8 mouse cellular contexts compared by ENCODE assay signal in genomic region chr12:33379624-33380445, GRCm38 (mm10). TPM values are rescaled to one million over a fixed set of nuclear protein-coding genes. Genes with fewer than 3 reads are reported as not detected.
A peak's percentile ranks its signal among the peaks of the same experiment; 100 is the strongest.
DNase-seq lines count a peak whose midpoint lies in the region; ATAC-seq and TF ChIP-seq lines count a peak whose summit lies in the region.

No protein-coding gene starts in this region.

- no peak for TF ChIP-seq POLR2A in olfactory bulb, adult 2 months (IDR thresholded peaks at IDR 0.05; ENCODE audit: insufficient read depth, low read depth, low read length)
- no peak for TF ChIP-seq POLR2A in thymus, adult 2 months (IDR thresholded peaks at IDR 0.05; ENCODE audit: control insufficient read depth, extremely low read depth, insufficient read depth, low read length, poor library complexity)

- H3K36me3 ChIP-seq in G1E (replicated peaks) = peaks cover 6% of the 10 kb centered on the region
- H3K36me3 ChIP-seq in forebrain, embryonic 16.5 days (ENCODE audit: control insufficient read depth, insufficient read depth) = no peaks in the 10 kb centered on the region
- H3K36me3 ChIP-seq in lung, embryonic 14.5 days (ENCODE audit: insufficient read depth) = no peaks in the 10 kb centered on the region
- no peaks in the 10 kb centered on the region for H3K36me3 ChIP-seq in thymus, adult 2 months (ENCODE audit: control insufficient read depth, insufficient read depth, low read length)

- peak; percentile 87 for DNase-seq in G1E (ENCODE audit: low spot score)
- DNase-seq in cerebellum, adult 18-20 months = peak; percentile 61 to 64
- DNase-seq in heart, postnatal 36 days = peak; percentile 67 to 77
- DNase-seq in layer of hippocampus, adult 2 months (ENCODE audit: low spot score in 2 of 2) = peak; percentile 63 to 79
- DNase-seq in lung, embryonic 14.5 days = peak; percentile 91
- peak; percentile 77 for DNase-seq in thymus, adult 2 months

- peak; percentile 77 for ATAC-seq in G1E (ENCODE audit: extremely low read depth, insufficient number of reproducible peaks, low FRiP score, poor library complexity, severe bottlenecking)
- peak; percentile 71 for ATAC-seq in forebrain, embryonic 16.5 days
- peak; percentile 85 for ATAC-seq in lung, embryonic 14.5 days (ENCODE audit: insufficient read depth)

- H3K9ac ChIP-seq in forebrain, embryonic 16.5 days (replicated peaks; ENCODE audit: low read depth, low read length) = no peak overlapping the region
- H3K9ac ChIP-seq in lung, embryonic 14.5 days = no peak overlapping the region

- H3K4me2 ChIP-seq in forebrain, embryonic 16.5 days (ENCODE audit: low read length) = peak overlapping the region; percentile 37
- H3K4me2 ChIP-seq in lung, embryonic 14.5 days = peak overlapping the region; percentile 55

- no peaks in the 10 kb centered on the region for H3K9me3 ChIP-seq in G1E (replicated peaks)
- H3K9me3 ChIP-seq in forebrain, embryonic 16.5 days (ENCODE audit: control insufficient read depth, low read length) = no peaks in the 10 kb centered on the region
- H3K9me3 ChIP-seq in lung, embryonic 14.5 days (ENCODE audit: low read depth, low read length) = no peaks in the 10 kb centered on the region

- peaks cover 5% of the 10 kb centered on the region for H3K27me3 ChIP-seq in G1E (ENCODE audit: insufficient read depth, low read length)
- H3K27me3 ChIP-seq in forebrain, embryonic 16.5 days (replicated peaks; ENCODE audit: control insufficient read depth, insufficient read depth, low read length) = no peaks in the 10 kb centered on the region
- no peaks in the 10 kb centered on the region for H3K27me3 ChIP-seq in lung, embryonic 14.5 days (ENCODE audit: insufficient read depth, low read length)
- H3K27me3 ChIP-seq in thymus, adult 2 months (ENCODE audit: control insufficient read depth, insufficient read depth, low read length) = no peaks in the 10 kb centered on the region

- peaks cover 11% of the 10 kb centered on the region for H3K4me1 ChIP-seq in G1E (ENCODE audit: insufficient read depth, low read depth, low read length)
- peaks cover 5% of the 10 kb centered on the region; the same call in 1 of the 2 replicates for H3K4me1 ChIP-seq in forebrain, embryonic 16.5 days (replicated peaks; ENCODE audit: control insufficient read depth, insufficient read depth, low read length)
- no peaks in the 10 kb centered on the region; the same call in 1 of the 2 replicates for H3K4me1 ChIP-seq in lung, embryonic 14.5 days (ENCODE audit: insufficient read depth)
- no peaks in the 10 kb centered on the region for H3K4me1 ChIP-seq in olfactory bulb, adult 2 months (ENCODE audit: control insufficient read depth, insufficient read depth, low read length)
- H3K4me1 ChIP-seq in thymus, adult 2 months (replicated peaks; ENCODE audit: control insufficient read depth, insufficient read depth, low read length) = 0 out of 2 replicates have a peak, but pooled peaks cover 2% of the 10 kb centered on the region

- H3K27ac ChIP-seq in forebrain, embryonic 16.5 days (ENCODE audit: low read length) = no peak overlapping the region
- no peak overlapping the region for H3K27ac ChIP-seq in layer of hippocampus, adult 2 months
- H3K27ac ChIP-seq in lung, embryonic 14.5 days (ENCODE audit: low read depth) = no peak overlapping the region
- no peak overlapping the region for H3K27ac ChIP-seq in olfactory bulb, adult 2 months (ENCODE audit: insufficient read depth, low read depth, low read length)
- H3K27ac ChIP-seq in thymus, adult 2 months (ENCODE audit: control insufficient read depth, insufficient read depth, low read length) = no peak overlapping the region

- 18% methylated on average over 22 of the region's 22 CpGs for WGBS in forebrain, embryonic 16.5 days
- WGBS in lung, embryonic 14.5 days = 17% methylated on average over 22 of the region's 22 CpGs
- WGBS in olfactory bulb, adult 2 months = 17% methylated on average over 22 of the region's 22 CpGs
- 24% methylated on average over 22 of the region's 22 CpGs for WGBS in thymus, adult 2 months

- intact Hi-C loops in heart, postnatal 36 days (cut with DNase I) = loop anchor here (2.0 to 5.0 kb wide), 2 partner anchors 98 to 353 kb away; no protein-coding TSS in a partner anchor

- H3K4me3 ChIP-seq in G1E (ENCODE audit: low read depth, low read length) = peak overlapping the region; percentile 55; the same call in 1 of the 2 replicates
- peak overlapping the region; percentile 20 for H3K4me3 ChIP-seq in forebrain, embryonic 16.5 days (replicated peaks; ENCODE audit: low read length)
- peak overlapping the region; percentile 5; the same call in 1 of the 2 replicates for H3K4me3 ChIP-seq in layer of hippocampus, adult 2 months
- H3K4me3 ChIP-seq in lung, embryonic 14.5 days (ENCODE audit: low read depth, low read length) = peak overlapping the region; percentile 16; the same call in 1 of the 2 replicates
- no peak overlapping the region for H3K4me3 ChIP-seq in olfactory bulb, adult 2 months (ENCODE audit: insufficient read depth, low read depth, low read length)
- peak overlapping the region; percentile 30; the same call in 1 of the 2 replicates for H3K4me3 ChIP-seq in thymus, adult 2 months (ENCODE audit: control insufficient read depth, insufficient read depth, low read length)

- TF ChIP-seq CTCF in G1E (IDR thresholded peaks at IDR 0.05; ENCODE audit: low read depth, low read length) = peak; percentile 99
- TF ChIP-seq CTCF in layer of hippocampus, adult 2 months (conservative IDR thresholded peaks at IDR 0.05) = peak; percentile 89
- peak; percentile 87 for TF ChIP-seq CTCF in lung, embryonic 14.5 days (IDR thresholded peaks at IDR 0.05; ENCODE audit: low read depth)
- TF ChIP-seq CTCF in olfactory bulb, adult 2 months (IDR thresholded peaks at IDR 0.05; ENCODE audit: insufficient read depth, low read depth, low read length) = peak; percentile 93
- TF ChIP-seq CTCF in thymus, adult 2 months (IDR thresholded peaks at IDR 0.05; ENCODE audit: borderline replicate concordance, control insufficient read depth, extremely low read depth, insufficient read depth, low read length, poor library complexity) = peak; percentile 89; the same call in 1 of the 2 replicates

RNA-seq across cellular contexts. Expression of gene Efcab10, which starts 14.8 kb away (rescaled TPM):
- total RNA-seq in G1E (2014; fragmentation: Nextera tagmentation) (not detected in 2 replicates), G1E (2017) (not detected in 2 replicates)
- polyA plus RNA-seq in G1E (2012) = not detected in 2 replicates
- polyA plus RNA-seq in forebrain, embryonic 16.5 days (2015; fragmentation: Nextera tagmentation; extraction: Ambion mirVana) = 2.0 and 2.1 TPM in 2 replicates
- not detected for total RNA-seq in heart, postnatal 36 days (2021)
- 1 to 10 TPM; 2.2 to 3.2 TPM for total RNA-seq in layer of hippocampus, adult 2 months (2021)
- 0.58 and 1.1 TPM in 2 replicates for polyA plus RNA-seq in lung, embryonic 14.5 days (2014; fragmentation: Nextera tagmentation; extraction: Ambion mirVana)
- not detected in 2 replicates for polyA plus RNA-seq in olfactory bulb, adult 2 months (2012; ENCODE audit: insufficient read depth, insufficient read length, low replicate concordance, missing spikeins)
- polyA plus RNA-seq in thymus, adult 2 months (2012; rRNA removed) = not detected in 2 replicates

RNA-seq across cellular contexts. Expression of gene Twistnb, which starts 49.6 kb away (rescaled TPM):
- total RNA-seq in G1E (2014; fragmentation: Nextera tagmentation) (95.0 and 99.4 TPM in 2 replicates), G1E (2017) (60.3 and 71.5 TPM in 2 replicates)
- 11.5 and 26.2 TPM in 2 replicates for polyA plus RNA-seq in G1E (2012)
- polyA plus RNA-seq in forebrain, embryonic 16.5 days (2015; fragmentation: Nextera tagmentation; extraction: Ambion mirVana) = 44.4 and 51.6 TPM in 2 replicates
- 1 to 10 TPM; 7.7 to 8.5 TPM for total RNA-seq in heart, postnatal 36 days (2021)
- total RNA-seq in layer of hippocampus, adult 2 months (2021) = 10 to 100 TPM; 14.5 to 15.9 TPM
- 66.0 and 66.4 TPM in 2 replicates for polyA plus RNA-seq in lung, embryonic 14.5 days (2014; fragmentation: Nextera tagmentation; extraction: Ambion mirVana)
- polyA plus RNA-seq in olfactory bulb, adult 2 months (2012; ENCODE audit: insufficient read depth, insufficient read length, low replicate concordance, missing spikeins) = not detected in 2 replicates
- polyA plus RNA-seq in thymus, adult 2 months (2012; rRNA removed) = 57.5 and 94.4 TPM in 2 replicates
